Mouse (Mus musculus) frontal cortex, adult 2 months (tissue): ENCODE measurements around the gene Nup153. TPM values are rescaled to one million over a fixed set of nuclear protein-coding genes. Genes with fewer than 3 reads are reported as not detected.

ENCODE experiments used
- DNase-seq, 2 experiments: peaks; one replicate each; pipeline ENCODE4 v3.0.0; 2022; ENCODE audit warnings: low spot score in 1 of 2; ENCODE audit errors: extremely low spot score in 1 of 2
- polyA plus RNA-seq: library from polyadenylated mRNA; depleted of rRNA; stranded (reverse); fragments of >200 nt; gene quantifications from 2 replicates; pipeline ENCODE4 v1.2.3, GENCODE M21; 2012; rRNA removed

Nup153 gene
- polyA plus RNA-seq: 32.1 and 33.8 TPM in 2 replicates

- DNase-seq: peak; percentile 98 to 100
Measured at GRCm38 (mm10) chr13:46727837-46728268, at the start of gene Nup153. TSS of gene Nup153 (minus strand) at chr13:46727940.

DNA sequence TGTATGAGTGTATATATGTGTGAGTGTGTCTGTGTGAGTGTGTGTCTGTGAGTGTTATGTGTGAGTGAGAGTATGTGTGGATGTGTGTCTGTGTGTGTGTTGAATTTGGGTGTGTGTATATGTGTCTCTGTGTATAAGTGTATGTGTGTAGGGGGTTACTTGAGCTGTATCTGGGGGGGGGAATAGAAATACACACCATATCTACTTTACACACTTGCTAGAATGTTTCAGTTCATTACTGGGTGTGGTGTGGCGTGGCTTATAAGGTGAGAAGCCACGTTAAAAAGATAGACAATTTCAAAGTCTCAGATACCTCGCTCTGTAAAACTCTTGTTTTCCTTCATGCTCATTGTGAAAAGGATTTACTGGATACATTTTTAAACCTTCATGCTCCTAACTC is 49.7 kb upstream of the Nup153 start:
- DNase-seq: no peak

DNA sequence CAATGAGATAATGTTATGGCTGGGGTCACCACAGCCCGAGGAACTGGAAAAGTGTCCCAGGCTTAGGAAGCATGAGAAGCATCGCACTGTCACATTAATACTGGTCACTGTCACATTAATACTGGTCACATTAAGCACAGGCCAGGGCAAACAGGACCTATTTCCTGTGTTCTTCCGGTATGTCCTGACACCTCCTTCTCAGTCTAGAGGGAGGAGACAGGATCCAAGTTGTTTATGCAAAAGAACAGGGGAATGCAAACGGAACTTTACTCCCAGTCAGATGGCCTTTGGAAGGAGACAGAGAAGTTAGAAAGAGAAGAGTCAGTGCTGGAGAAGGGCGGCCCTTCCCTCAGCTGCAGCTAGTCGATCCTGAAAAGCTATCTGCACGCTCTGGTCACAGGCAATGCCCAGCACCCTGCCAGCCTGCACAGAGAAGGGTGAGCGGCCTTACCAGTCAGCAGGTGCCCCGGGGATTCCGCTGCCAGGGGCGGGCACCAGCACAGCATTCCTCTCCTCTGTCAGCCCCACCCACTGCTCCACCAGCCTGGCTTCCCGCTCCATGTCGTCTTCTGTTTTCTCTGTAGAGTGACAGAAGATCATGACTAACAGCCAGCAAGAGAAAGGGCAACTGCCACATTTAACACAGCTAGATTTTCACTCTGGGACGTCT is 49.0 kb upstream of the Nup153 start:
- no peak for DNase-seq

- DNase-seq: no peak
Measured at GRCm38 (mm10) chr13:46774998-46775397, 47.3 kb upstream of the Nup153 start.

DNA sequence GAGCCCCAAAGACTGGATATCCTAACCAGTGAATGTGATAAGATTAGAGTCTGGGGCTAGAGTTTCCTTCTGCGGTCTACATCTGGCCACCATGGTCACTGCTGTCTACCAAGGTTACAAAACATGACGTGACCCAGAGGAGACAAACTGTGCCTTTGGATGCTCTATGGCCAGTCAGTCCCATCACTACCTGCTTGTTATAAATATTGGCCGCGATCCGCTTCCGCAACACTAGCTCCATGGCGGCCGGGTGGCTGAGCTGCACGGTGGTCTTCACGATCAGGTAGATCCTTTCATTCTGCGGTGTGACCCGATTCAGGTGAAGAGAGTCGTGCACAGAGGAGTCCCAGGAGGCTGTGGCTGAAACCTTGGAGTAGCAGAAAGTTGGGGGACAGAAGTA is 44.8 kb upstream of the Nup153 start:
- no peak for DNase-seq

- DNase-seq: no peak
Measured at GRCm38 (mm10) chr13:46765361-46765760, 37.6 kb upstream of the Nup153 start.

DNA sequence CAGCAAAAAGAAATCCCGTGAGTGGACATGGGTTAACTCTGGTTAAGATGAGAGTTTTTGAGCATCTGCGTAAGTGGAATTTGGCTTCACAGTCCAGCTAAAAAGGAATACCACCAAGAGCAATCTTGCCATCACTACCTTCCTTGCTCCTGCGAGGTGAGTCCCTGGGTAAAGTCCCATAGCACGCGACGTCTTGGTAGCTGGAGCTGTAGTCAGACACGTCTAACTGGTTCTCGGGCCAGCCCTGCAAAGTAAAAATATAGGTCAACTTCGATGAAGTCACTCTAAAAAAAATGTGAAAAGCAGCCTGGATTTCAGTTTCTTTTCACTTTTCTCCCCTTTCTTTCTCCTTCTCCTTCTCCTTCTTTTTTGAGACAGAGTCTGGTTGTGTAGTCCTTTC is 35.5 kb upstream of the Nup153 start:
- DNase-seq: no peak

DNA sequence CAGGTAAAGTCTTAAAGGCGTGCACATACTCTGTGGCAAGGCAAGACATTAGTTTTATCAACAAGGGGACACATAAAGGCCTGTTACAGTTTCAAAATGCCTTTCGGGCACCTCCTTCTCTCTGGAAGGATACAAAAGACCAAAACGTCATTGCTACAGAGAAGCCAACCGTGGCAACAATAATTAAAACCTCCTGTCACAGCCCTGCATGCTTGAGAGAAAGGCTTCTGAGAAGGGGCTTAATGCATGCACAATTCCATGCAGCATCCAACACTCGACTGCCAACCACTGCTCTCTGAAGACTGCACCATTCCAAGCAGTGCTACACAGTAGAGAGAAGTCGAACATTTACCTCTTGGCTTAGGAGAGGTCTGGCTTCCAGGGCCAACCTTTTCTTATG is 33.2 kb upstream of the Nup153 start:
- DNase-seq: no peak

GRCm38 (mm10) chr13:46759281-46759809 is 31.6 kb upstream of the Nup153 start:
- no peak for DNase-seq

GRCm38 (mm10) chr13:46758627-46759026 is 30.9 kb upstream of the Nup153 start:
- DNase-seq: no peak

- no peak for DNase-seq
Measured at GRCm38 (mm10) chr13:46757946-46758345, 30.2 kb upstream of the Nup153 start.

GRCm38 (mm10) chr13:46753294-46753693 is 25.6 kb upstream of the Nup153 start:
- no peak for DNase-seq

DNA sequence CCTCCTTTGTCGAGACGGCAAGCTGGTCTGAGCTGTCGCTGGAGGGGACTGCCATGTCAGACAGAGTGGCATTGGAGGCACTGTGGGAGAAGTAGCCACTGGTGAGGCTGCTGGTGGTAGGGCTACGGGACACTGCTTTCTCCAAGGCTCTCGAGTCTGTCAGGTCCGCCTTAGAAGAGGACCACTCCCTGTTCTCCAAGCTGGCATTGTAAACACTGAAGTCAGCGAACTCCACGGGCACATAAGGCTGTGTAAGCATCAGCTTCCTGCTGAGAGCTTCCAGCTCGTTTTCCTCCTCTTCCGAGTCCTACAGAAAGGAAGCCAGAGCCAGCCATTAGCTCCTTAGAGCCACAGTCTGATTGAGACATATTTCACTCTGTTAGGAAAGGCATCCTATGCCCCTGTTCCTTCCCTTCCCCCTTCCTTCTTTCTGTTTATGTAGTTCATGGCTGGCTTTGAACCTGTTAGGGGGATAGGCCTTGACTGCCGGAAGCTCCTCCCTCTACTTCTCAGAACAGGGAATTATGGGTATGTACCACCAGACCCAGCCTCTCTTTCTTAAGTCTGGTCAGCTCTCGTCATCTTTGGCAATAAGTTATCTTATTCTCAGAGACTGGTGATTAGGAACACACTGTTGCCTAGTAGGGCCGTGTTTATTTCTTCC is 25.0 kb upstream of the Nup153 start:
- DNase-seq: no peak

GRCm38 (mm10) chr13:46748138-46748873 is 20.6 kb upstream of the Nup153 start:
- DNase-seq: no peak

DNA sequence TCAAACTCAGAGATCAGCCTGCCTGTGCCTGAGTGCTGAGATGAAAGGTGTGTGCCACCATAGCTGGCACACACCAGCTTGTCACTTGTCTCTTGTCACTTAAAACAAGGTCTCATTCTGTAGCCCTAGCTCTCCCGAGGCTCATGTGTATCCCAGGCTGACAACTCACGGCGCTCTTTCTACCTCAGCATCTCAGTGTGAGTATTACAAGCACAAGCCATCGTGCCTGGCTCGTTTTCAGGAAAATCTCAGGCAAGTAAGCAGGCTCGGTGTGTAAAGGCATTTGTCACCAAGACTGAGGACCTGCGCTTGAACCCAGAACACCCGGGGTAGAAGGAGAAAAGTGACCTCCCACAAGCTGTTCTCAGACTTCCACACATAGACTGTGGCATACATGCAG is 16.1 kb upstream of the Nup153 start:
- no peak for DNase-seq

DNA sequence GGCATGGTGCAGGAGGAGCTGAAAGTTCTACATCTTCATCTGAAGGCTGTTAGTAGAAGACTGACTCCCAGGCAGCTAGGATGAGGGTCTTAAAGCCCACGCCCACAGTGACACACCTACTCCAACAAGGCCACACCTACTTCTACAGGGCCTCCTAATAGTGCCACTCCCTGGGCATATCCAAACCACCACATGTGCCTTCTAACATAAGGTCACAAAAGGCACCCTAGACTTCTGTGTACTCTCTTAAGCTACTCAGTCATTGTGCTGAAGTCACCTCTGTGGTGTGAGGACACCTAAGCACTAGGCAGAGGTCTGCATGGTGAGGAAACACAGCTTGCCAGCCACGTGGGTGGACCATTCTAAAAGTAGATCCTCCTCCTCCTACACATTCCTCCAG is 14.6 kb upstream of the Nup153 start:
- peak; percentile 11 to 29 for DNase-seq

DNA sequence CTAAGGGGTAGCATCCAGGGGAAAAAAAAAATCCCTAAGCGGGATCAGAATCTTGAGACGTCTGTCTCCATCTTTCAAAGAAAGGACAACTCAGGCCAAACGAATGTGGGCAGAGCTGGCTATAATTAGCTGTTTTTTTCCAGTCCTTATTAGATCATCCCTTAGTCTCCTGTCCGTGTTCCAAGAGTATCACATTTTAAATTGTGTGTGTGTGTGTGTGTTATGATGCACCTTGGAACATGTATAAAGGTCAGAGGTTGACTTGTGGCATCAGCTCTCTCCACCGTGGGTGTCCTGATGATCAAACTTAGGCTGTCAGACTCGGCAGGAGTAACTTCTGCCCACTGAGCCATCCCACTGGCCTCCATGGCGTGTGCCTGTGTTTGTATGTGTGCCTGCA is 11.7 kb upstream of the Nup153 start:
- DNase-seq: no peak

DNA sequence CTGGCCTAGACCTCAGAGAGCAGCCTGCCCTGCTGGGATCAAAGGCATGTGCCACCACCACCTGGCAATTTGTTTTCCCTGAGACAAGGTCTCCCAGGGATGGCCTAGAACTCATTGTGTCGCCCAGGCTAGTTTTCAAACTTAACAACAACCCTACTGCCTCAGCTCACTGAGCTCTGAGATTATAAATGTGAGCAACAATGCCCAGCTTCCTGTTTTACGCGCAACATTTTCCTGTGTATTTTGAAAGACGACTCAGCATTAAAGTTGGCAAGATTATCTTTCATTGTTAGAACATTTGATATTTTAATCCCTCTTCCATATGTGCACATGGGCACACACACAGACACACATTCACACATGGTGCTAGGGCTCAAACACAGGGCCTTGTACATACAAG is 9.7 kb upstream of the Nup153 start:
- no peak for DNase-seq

DNA sequence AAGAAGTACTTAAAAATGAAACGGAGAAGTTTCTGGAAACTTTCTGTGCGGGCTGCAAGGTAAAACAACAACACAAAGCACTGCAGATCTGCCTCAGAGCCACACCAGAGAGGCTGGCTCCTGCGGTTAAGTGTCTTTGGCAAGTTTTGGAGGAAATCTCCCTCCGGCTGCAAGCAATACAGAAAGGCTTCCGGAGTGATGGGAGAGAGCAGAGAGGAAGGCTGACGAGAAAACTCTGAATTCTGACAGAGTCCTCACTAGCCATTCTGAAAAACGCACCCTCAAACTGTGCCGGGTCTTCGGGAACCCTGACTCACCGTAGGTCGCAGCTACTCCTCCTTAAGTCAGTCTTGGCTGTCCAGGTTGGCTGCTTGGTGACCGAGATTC is 8.7 kb upstream of the Nup153 start:
- DNase-seq: no peak

- peak in 1 of 2 experiments; percentile 37 for DNase-seq
Measured at GRCm38 (mm10) chr13:46735808-46736478, 8.2 kb upstream of the Nup153 start.
